Mouse (Mus musculus): ENCODE measurements around the gene Nufip2. TPM values are rescaled to one million over a fixed set of nuclear protein-coding genes. Genes with fewer than 3 reads are reported as not detected.

Nufip2 gene
- polyA plus RNA-seq, 1 experiment = 21.5 TPM

- H3K27me3 ChIP-seq (ENCODE audit: control insufficient read depth, insufficient read depth, low read length) = no peaks in the 10 kb centered on the region
- H3K27ac ChIP-seq (ENCODE audit: insufficient read depth, low read length) = no peak overlapping the region
- H3K4me1 ChIP-seq (ENCODE audit: control insufficient read depth, insufficient read depth, low read length) = peaks cover 12% of the 10 kb centered on the region
- WGBS = 69% methylated on average over 9 of the region's 9 CpGs
- H3K4me3 ChIP-seq (replicated peaks; ENCODE audit: insufficient read depth, low read depth, low read length) = no peak overlapping the region
- DNase-seq = no peak
- TF ChIP-seq CTCF (IDR thresholded peaks at IDR 0.05; ENCODE audit: borderline replicate concordance, insufficient read depth, low read depth, low read length) (no peak), POLR2A (IDR thresholded peaks at IDR 0.05; ENCODE audit: borderline replicate concordance, insufficient read depth, low read length) (no peak)
These were observed 89.9 kb downstream of the Nufip2 start for GRCm38 (mm10) chr11:77775701-77776400.

GRCm38 (mm10) chr11:77777436-77777835, 91.5 kb downstream of the Nufip2 start:
- Histone ChIP-seq H3K4me3 (replicated peaks; ENCODE audit: insufficient read depth, low read depth, low read length) (no peak overlapping the region), H3K4me1 (ENCODE audit: control insufficient read depth, insufficient read depth, low read length) (peaks cover 21% of the 10 kb centered on the region), H3K27ac (ENCODE audit: insufficient read depth, low read length) (no peak overlapping the region), H3K27me3 (ENCODE audit: control insufficient read depth, insufficient read depth, low read length) (no peaks in the 10 kb centered on the region)
- no peak for DNase-seq
- no peak for TF ChIP-seq CTCF (IDR thresholded peaks at IDR 0.05; ENCODE audit: borderline replicate concordance, insufficient read depth, low read depth, low read length)
- TF ChIP-seq POLR2A (IDR thresholded peaks at IDR 0.05; ENCODE audit: borderline replicate concordance, insufficient read depth, low read length) = no peak
- WGBS = 92% methylated on average over 17 of the region's 17 CpGs

- no peak for TF ChIP-seq POLR2A (IDR thresholded peaks at IDR 0.05; ENCODE audit: borderline replicate concordance, insufficient read depth, low read length)
- no peak for TF ChIP-seq CTCF (IDR thresholded peaks at IDR 0.05; ENCODE audit: borderline replicate concordance, insufficient read depth, low read depth, low read length)
- Histone ChIP-seq H3K27ac (ENCODE audit: insufficient read depth, low read length) (no peak overlapping the region), H3K27me3 (ENCODE audit: control insufficient read depth, insufficient read depth, low read length) (no peaks in the 10 kb centered on the region), H3K4me3 (replicated peaks; ENCODE audit: insufficient read depth, low read depth, low read length) (no peak overlapping the region), H3K4me1 (ENCODE audit: control insufficient read depth, insufficient read depth, low read length) (peaks cover 24% of the 10 kb centered on the region)
- WGBS = 89% methylated on average over 17 of the region's 17 CpGs
- no peak for DNase-seq
These were observed 92.0 kb downstream of the Nufip2 start for GRCm38 (mm10) chr11:77777937-77778336.

- no peak for DNase-seq
- H3K27me3 ChIP-seq (ENCODE audit: control insufficient read depth, insufficient read depth, low read length) = no peaks in the 10 kb centered on the region
- H3K4me3 ChIP-seq (replicated peaks; ENCODE audit: insufficient read depth, low read depth, low read length) = no peak overlapping the region
- peaks cover 36% of the 10 kb centered on the region for H3K4me1 ChIP-seq (ENCODE audit: control insufficient read depth, insufficient read depth, low read length)
- no peak for TF ChIP-seq CTCF (IDR thresholded peaks at IDR 0.05; ENCODE audit: borderline replicate concordance, insufficient read depth, low read depth, low read length)
- TF ChIP-seq POLR2A (IDR thresholded peaks at IDR 0.05; ENCODE audit: borderline replicate concordance, insufficient read depth, low read length) = no peak
- 85% methylated on average over 1 of the region's 1 CpGs for WGBS
- H3K27ac ChIP-seq (ENCODE audit: insufficient read depth, low read length) = no peak overlapping the region
These were observed 93.3 kb downstream of the Nufip2 start for GRCm38 (mm10) chr11:77779240-77779639.

- H3K27ac ChIP-seq (ENCODE audit: insufficient read depth, low read length) = no peak overlapping the region
- TF ChIP-seq CTCF (IDR thresholded peaks at IDR 0.05; ENCODE audit: borderline replicate concordance, insufficient read depth, low read depth, low read length) = no peak
- no peak for TF ChIP-seq POLR2A (IDR thresholded peaks at IDR 0.05; ENCODE audit: borderline replicate concordance, insufficient read depth, low read length)
These were observed 95.1 kb downstream of the Nufip2 start for GRCm38 (mm10) chr11:77781088-77781487.

DNA sequence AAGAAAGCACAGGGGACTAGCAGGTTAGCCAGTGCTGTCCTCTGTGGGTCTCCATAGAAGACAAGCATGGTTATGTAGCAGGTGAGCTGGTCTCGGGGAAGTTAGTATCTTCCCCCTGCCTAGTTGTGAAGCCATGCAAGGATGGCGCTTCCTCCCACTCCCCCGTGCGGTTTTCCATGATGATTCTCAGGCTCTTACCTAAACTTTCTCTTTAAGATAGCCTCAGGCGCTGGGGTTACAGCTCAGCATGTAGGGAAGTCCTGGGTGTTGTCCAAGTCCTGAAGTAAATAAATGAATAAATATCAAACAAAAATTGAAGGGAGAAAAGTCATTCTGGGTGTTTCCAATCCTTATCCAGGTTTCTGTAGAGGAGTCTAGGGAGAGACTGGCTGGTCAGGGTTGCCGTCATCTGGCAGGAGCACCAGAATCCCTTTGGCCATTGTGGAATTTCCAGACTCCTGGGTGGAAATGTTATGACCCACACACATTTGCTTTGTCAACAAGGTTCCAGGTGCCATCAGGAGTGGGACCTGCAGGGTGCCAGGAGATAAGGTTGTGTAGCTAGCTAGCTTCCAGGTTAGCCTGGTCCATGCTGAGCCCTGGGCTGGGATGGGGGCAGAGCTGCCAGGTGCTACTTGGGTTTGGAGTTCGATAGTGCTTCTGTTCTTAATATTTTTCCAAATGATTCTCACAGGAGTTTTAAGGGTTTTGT, 96.3 kb downstream of the Nufip2 start:
- Histone ChIP-seq H3K27ac (ENCODE audit: insufficient read depth, low read length) (no peak overlapping the region), H3K4me3 (replicated peaks; ENCODE audit: insufficient read depth, low read depth, low read length) (no peak overlapping the region), H3K27me3 (ENCODE audit: control insufficient read depth, insufficient read depth, low read length) (no peaks in the 10 kb centered on the region), H3K4me1 (ENCODE audit: control insufficient read depth, insufficient read depth, low read length) (peaks cover 59% of the 10 kb centered on the region)
- WGBS = 66% methylated on average over 7 of the region's 7 CpGs
- DNase-seq = peak in 1 of 2 experiments; percentile 65
- no peak for TF ChIP-seq CTCF (IDR thresholded peaks at IDR 0.05; ENCODE audit: borderline replicate concordance, insufficient read depth, low read depth, low read length)
- TF ChIP-seq POLR2A (IDR thresholded peaks at IDR 0.05; ENCODE audit: borderline replicate concordance, insufficient read depth, low read length) = no peak

More at GRCm38 (mm10) chr11:77781088-77781487, 95.1 kb downstream of the Nufip2 start:
- peak; percentile 62 to 77 for DNase-seq
- H3K4me3 ChIP-seq (replicated peaks; ENCODE audit: insufficient read depth, low read depth, low read length) = no peak overlapping the region
- WGBS = 33% methylated on average over 7 of the region's 7 CpGs
- H3K4me1 ChIP-seq (ENCODE audit: control insufficient read depth, insufficient read depth, low read length) = peaks cover 52% of the 10 kb centered on the region
- no peaks in the 10 kb centered on the region for H3K27me3 ChIP-seq (ENCODE audit: control insufficient read depth, insufficient read depth, low read length)

DNA sequence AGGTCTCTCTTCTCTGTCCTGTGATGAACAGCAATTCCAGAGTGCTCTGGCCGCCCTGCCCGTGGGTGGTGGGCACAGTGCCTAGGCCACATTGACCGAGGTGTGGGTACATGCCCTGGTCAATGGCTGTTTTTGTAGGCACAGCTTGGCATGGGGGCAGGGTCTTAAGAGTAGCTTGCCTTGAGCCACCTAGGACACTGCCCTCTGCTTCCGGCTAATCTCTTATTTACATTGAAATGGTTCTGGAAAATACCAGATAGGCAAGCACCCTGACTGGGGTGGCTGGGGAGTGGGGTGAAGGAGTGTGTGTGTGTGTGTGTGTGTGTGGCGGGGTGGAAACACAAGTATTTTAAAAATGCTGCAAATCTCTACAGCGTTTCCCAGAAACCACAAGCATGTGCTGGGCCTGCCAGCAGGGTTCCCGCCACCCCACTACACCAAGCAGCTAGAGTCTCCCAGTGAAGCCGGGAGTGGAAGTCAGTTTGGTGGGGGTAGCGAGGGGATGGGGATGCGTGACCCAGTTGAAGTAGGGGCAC, 97.3 kb downstream of the Nufip2 start:
- peak in 1 of 2 experiments; percentile 40 for DNase-seq
- Histone ChIP-seq H3K27ac (ENCODE audit: insufficient read depth, low read length) (no peak overlapping the region), H3K4me3 (replicated peaks; ENCODE audit: insufficient read depth, low read depth, low read length) (no peak overlapping the region), H3K4me1 (ENCODE audit: control insufficient read depth, insufficient read depth, low read length) (peaks cover 59% of the 10 kb centered on the region), H3K27me3 (ENCODE audit: control insufficient read depth, insufficient read depth, low read length) (no peaks in the 10 kb centered on the region)
- WGBS = 51% methylated on average over 10 of the region's 10 CpGs
- TF ChIP-seq POLR2A (IDR thresholded peaks at IDR 0.05; ENCODE audit: borderline replicate concordance, insufficient read depth, low read length) = no peak
- no peak for TF ChIP-seq CTCF (IDR thresholded peaks at IDR 0.05; ENCODE audit: borderline replicate concordance, insufficient read depth, low read depth, low read length)
